Mouse (Mus musculus): ENCODE measurements around the gene Rela. TPM values are rescaled to one million over a fixed set of nuclear protein-coding genes. Genes with fewer than 3 reads are reported as not detected.

Gene Rela
- polyA plus RNA-seq, 1 experiment from 2014 or later, result 21.3 TPM

- peak overlapping the region; percentile 60 for H3K9ac ChIP-seq (replicated peaks)
- H3K9me3 ChIP-seq (ENCODE audit: low read length), result no peaks in the 10 kb centered on the region
- no peaks in the 10 kb centered on the region for H3K27me3 ChIP-seq (ENCODE audit: insufficient read depth, low read length)
- TF ChIP-seq CTCF (IDR thresholded peaks at IDR 0.05; ENCODE audit: low read depth) (no peak), EP300 (IDR thresholded peaks at IDR 0.05; ENCODE audit: low read depth) (peak; percentile 18; the same call in 1 of the 2 replicates)
- peak overlapping the region; percentile 80 for H3K4me2 ChIP-seq (ENCODE audit: low read depth, low read length)
- H3K27ac ChIP-seq (ENCODE audit: low read depth), result peak overlapping the region; percentile 84
- peak overlapping the region; percentile 54 for H3K4me3 ChIP-seq (ENCODE audit: low read depth, low read length)
- peaks cover 36% of the 10 kb centered on the region for H3K4me1 ChIP-seq (ENCODE audit: insufficient read depth)
- DNase-seq (peak; percentile 67), ATAC-seq (no peak; the same call in 1 of the 2 replicates)
- peaks cover 27% of the 10 kb centered on the region for H3K36me3 ChIP-seq (replicated peaks; ENCODE audit: insufficient read depth, low read length)
- WGBS (ENCODE audit: insufficient replicate concordance), result 19% methylated on average over 16 of the region's 16 CpGs
Observed at GRCm38 (mm10) chr19:5660942-5661751, 23.9 kb downstream of the Rela start.

- WGBS (ENCODE audit: insufficient replicate concordance), result 54% methylated on average over 8 of the region's 8 CpGs
- Histone ChIP-seq H3K9ac (replicated peaks) (peak overlapping the region; percentile 60), H3K4me1 (ENCODE audit: insufficient read depth) (peaks cover 40% of the 10 kb centered on the region), H3K36me3 (replicated peaks; ENCODE audit: insufficient read depth, low read length) (peaks cover 27% of the 10 kb centered on the region), H3K4me3 (ENCODE audit: low read depth, low read length) (peak overlapping the region; percentile 54), H3K4me2 (ENCODE audit: low read depth, low read length) (peak overlapping the region; percentile 80), H3K9me3 (ENCODE audit: low read length) (no peaks in the 10 kb centered on the region), H3K27me3 (ENCODE audit: insufficient read depth, low read length) (no peaks in the 10 kb centered on the region), H3K27ac (ENCODE audit: low read depth) (peak overlapping the region; percentile 84)
- DNase-seq (no peak), ATAC-seq (no peak)
- TF ChIP-seq CTCF (IDR thresholded peaks at IDR 0.05; ENCODE audit: low read depth), result no peak
- no peak for TF ChIP-seq EP300 (IDR thresholded peaks at IDR 0.05; ENCODE audit: low read depth)
Observed at GRCm38 (mm10) chr19:5662310-5662709, 25.0 kb downstream of the Rela start.

GRCm38 (mm10) chr19:5662981-5663913, 26.0 kb downstream of the Rela start, which contains the start of gene Sipa1:
Gene Sipa1, minus strand, starts transcription at chr19:5663707.
- under 1% methylated on average over 32 of the region's 32 CpGs for WGBS (ENCODE audit: insufficient replicate concordance)
- H3K27me3 ChIP-seq (ENCODE audit: insufficient read depth, low read length), result no peaks in the 10 kb centered on the region
- H3K4me2 ChIP-seq (ENCODE audit: low read depth, low read length), result peak within 1 kb of the TSS; percentile 80
- peak within 1 kb of the TSS; percentile 60 for H3K9ac ChIP-seq (replicated peaks)
- H3K9me3 ChIP-seq (ENCODE audit: low read length), result no peaks in the 10 kb centered on the region
- peak; percentile 87 for ATAC-seq
- H3K36me3 ChIP-seq (replicated peaks; ENCODE audit: insufficient read depth, low read length), result peaks cover 20% of the 10 kb centered on the region
- peak within 1 kb of the TSS; percentile 84 for H3K27ac ChIP-seq (ENCODE audit: low read depth)
- peaks cover 40% of the 10 kb centered on the region for H3K4me1 ChIP-seq (ENCODE audit: insufficient read depth)
- H3K4me3 ChIP-seq (ENCODE audit: low read depth, low read length), result peak within 1 kb of the TSS; percentile 54
- TF ChIP-seq EP300 (IDR thresholded peaks at IDR 0.05; ENCODE audit: low read depth), result no peak; the same call in 1 of the 2 replicates
- peak; percentile 30 for TF ChIP-seq CTCF (IDR thresholded peaks at IDR 0.05; ENCODE audit: low read depth)
- DNase-seq, result peak; percentile 97

GRCm38 (mm10) chr19:5664669-5665257, 27.5 kb downstream of the Rela start:
- ATAC-seq, result no peak
- 90% methylated on average over 10 of the region's 10 CpGs for WGBS (ENCODE audit: insufficient replicate concordance)
- H3K4me3 ChIP-seq (ENCODE audit: low read depth, low read length), result peak overlapping the region; percentile 54

GRCm38 (mm10) chr19:5665465-5665864, 28.2 kb downstream of the Rela start:
- peak overlapping the region; percentile 80 for H3K4me2 ChIP-seq (ENCODE audit: low read depth, low read length)
- ATAC-seq, result peak; percentile 79
- H3K4me1 ChIP-seq (ENCODE audit: insufficient read depth), result peaks cover 40% of the 10 kb centered on the region
- DNase-seq, result peak; percentile 81
- no peaks in the 10 kb centered on the region for H3K27me3 ChIP-seq (ENCODE audit: insufficient read depth, low read length)
- peak; percentile 82 for TF ChIP-seq EP300 (IDR thresholded peaks at IDR 0.05; ENCODE audit: low read depth)
- no peak for TF ChIP-seq CTCF (IDR thresholded peaks at IDR 0.05; ENCODE audit: low read depth)
- H3K36me3 ChIP-seq (replicated peaks; ENCODE audit: insufficient read depth, low read length), result peaks cover 18% of the 10 kb centered on the region
- H3K4me3 ChIP-seq (ENCODE audit: low read depth, low read length), result peak overlapping the region; percentile 6; the same call in 1 of the 2 replicates
- H3K9ac ChIP-seq (replicated peaks), result peak overlapping the region; percentile 39
- WGBS (ENCODE audit: insufficient replicate concordance), result 52% methylated on average over 15 of the region's 15 CpGs
- no peaks in the 10 kb centered on the region for H3K9me3 ChIP-seq (ENCODE audit: low read length)
- H3K27ac ChIP-seq (ENCODE audit: low read depth), result peak overlapping the region; percentile 84

More at GRCm38 (mm10) chr19:5664669-5665257, 27.5 kb downstream of the Rela start:
- Histone ChIP-seq H3K4me2 (ENCODE audit: low read depth, low read length) (peak overlapping the region; percentile 80), H3K36me3 (replicated peaks; ENCODE audit: insufficient read depth, low read length) (peaks cover 18% of the 10 kb centered on the region), H3K4me1 (ENCODE audit: insufficient read depth) (peaks cover 40% of the 10 kb centered on the region), H3K9me3 (ENCODE audit: low read length) (no peaks in the 10 kb centered on the region), H3K27me3 (ENCODE audit: insufficient read depth, low read length) (no peaks in the 10 kb centered on the region), H3K27ac (ENCODE audit: low read depth) (peak overlapping the region; percentile 84), H3K9ac (replicated peaks) (peak overlapping the region; percentile 39; the same call in 1 of the 2 replicates)
- DNase-seq, result no peak
- no peak for TF ChIP-seq CTCF (IDR thresholded peaks at IDR 0.05; ENCODE audit: low read depth)
- no peak for TF ChIP-seq EP300 (IDR thresholded peaks at IDR 0.05; ENCODE audit: low read depth)

All from liver, postnatal 0 days (tissue).